Mouse (Mus musculus): ENCODE results near the gene Pid1. TPM values are rescaled to one million over a fixed set of nuclear protein-coding genes. Genes with fewer than 3 reads are reported as not detected.

The Pid1 gene
- polyA plus RNA-seq, 2 experiments: 5.4 to 12.3 TPM

DNA sequence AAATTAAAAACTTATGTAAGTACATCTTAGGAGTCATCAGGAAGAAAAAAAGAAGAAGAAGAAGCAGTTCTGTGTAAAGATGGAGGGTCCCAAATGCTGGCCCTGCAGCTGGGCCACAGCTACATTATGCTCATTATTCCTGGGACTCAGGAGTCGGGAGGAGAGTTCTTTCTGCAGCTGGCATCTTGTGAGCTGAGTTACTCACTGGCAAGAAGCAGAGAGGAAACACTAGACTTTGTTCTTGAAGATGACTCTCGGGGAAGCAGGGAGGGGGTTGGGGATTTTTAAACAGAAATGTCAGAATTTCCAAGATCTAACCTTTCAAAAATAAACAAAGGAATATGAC is 208.4 kb downstream of the Pid1 start:
- no peaks in the 10 kb centered on the region for H3K9me3 ChIP-seq (ENCODE audit: control insufficient read depth, low read length)
- TF ChIP-seq EP300 (IDR thresholded peaks at IDR 0.05; ENCODE audit: low read depth): no peak
- TF ChIP-seq CTCF (IDR thresholded peaks at IDR 0.05; ENCODE audit: low read depth): no peak
- no peak for DNase-seq (ENCODE audit: low read depth in 3 of 3, low spot score in 3 of 3)

DNA sequence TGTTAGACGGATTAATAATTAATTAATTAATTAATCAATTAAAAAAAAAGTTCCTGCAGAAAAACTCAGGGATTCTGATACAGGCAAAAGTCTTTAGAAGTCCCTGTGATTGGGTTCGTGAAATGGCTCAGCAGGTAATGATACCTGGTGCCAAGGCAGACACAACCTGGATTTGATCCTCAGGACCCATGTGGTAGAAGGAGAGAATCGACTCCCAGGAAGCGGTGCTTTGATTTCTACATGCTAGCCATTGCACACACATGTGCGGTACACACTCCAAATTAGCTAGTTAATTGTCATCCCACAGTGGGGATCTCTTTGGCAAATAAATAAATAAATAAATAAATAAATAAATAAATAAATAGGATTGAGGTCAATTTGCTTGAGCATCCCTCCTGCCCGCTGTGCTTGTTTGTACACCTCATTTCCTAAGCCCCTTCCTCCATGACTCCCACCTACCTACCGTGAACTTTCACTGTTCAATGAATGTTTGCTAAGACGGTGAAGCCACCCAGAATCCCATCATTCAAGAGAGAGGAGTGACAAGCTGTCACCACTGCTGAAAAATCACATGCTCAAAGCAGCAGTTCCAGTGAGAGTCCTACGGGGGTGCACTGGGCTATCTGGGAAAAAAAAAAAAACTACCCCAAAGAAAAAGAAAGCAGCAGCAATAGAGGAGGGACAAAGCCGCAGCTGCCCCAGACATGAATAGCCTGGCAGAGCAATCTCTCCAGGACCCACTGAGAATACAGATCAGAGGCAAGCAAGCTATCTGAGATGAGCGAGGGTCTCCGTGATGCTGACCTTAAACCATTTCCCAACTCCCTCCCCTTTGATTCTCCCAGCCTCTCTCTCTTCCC is 209.0 kb downstream of the Pid1 start:
- DNase-seq (ENCODE audit: low read depth in 3 of 3, low spot score in 3 of 3) (no peak), ATAC-seq (ENCODE audit: insufficient read depth) (no peak)
- Histone ChIP-seq H3K4me3 (ENCODE audit: insufficient read depth in 1 of 2, low read depth in 2 of 2, low read length in 2 of 2) (no peak overlapping the region), H3K27ac (no peak overlapping the region), H3K4me2 (ENCODE audit: low read depth) (no peak overlapping the region), H3K4me1 (replicated peaks; ENCODE audit: control insufficient read depth in 2 of 2, insufficient read depth in 2 of 2, low read length in 1 of 2) (no peaks in the 10 kb centered on the region), H3K27me3 (ENCODE audit: control insufficient read depth, insufficient read depth, low read length) (no peaks in the 10 kb centered on the region), H3K9me3 (ENCODE audit: control insufficient read depth, low read length) (no peaks in the 10 kb centered on the region), H3K9ac (replicated peaks) (no peak overlapping the region), H3K36me3 (replicated peaks; ENCODE audit: control insufficient read depth, insufficient read depth, low read depth) (no peaks in the 10 kb centered on the region)
- WGBS (ENCODE audit: insufficient replicate concordance): 65% methylated on average over 12 of the region's 12 CpGs
- TF ChIP-seq EP300 (IDR thresholded peaks at IDR 0.05; ENCODE audit: low read depth) (no peak), CTCF (IDR thresholded peaks at IDR 0.05; ENCODE audit: low read depth) (no peak)

More for the DNA sequence above, 208.4 kb downstream of the Pid1 start:
- H3K4me2 ChIP-seq (ENCODE audit: low read depth): no peak overlapping the region
- H3K36me3 ChIP-seq (replicated peaks; ENCODE audit: control insufficient read depth, insufficient read depth, low read depth): no peaks in the 10 kb centered on the region
- H3K27me3 ChIP-seq (ENCODE audit: control insufficient read depth, insufficient read depth, low read length): no peaks in the 10 kb centered on the region
- H3K4me3 ChIP-seq (ENCODE audit: insufficient read depth in 1 of 2, low read depth in 2 of 2, low read length in 2 of 2): no peak overlapping the region
- H3K27ac ChIP-seq: no peak overlapping the region
- no peak for ATAC-seq (ENCODE audit: insufficient read depth)
- H3K9ac ChIP-seq (replicated peaks): no peak overlapping the region
- H3K4me1 ChIP-seq (replicated peaks; ENCODE audit: control insufficient read depth in 2 of 2, insufficient read depth in 2 of 2, low read length in 1 of 2): no peaks in the 10 kb centered on the region
- 31% methylated on average over 2 of the region's 2 CpGs for WGBS (ENCODE audit: insufficient replicate concordance)

DNA sequence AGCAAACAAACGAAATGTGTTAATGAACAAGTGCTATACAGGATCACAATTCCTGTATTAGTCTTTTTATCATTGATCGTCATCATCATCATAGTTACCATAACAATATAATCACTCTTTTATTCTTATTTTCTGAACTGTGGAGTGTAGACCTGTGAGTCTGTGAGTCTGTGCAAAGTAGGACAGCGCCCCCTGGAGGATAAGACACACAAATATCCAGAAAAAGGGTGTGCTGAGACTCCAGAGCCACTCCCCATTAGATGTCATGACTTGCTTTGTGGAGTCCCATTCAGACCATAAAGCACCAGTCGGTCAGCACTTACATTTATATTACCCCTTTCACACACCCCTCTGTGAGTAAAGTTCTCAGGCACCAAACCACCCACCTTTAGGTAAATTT is 210.0 kb downstream of the Pid1 start:
- Histone ChIP-seq H3K9ac (replicated peaks) (no peak overlapping the region), H3K36me3 (replicated peaks; ENCODE audit: control insufficient read depth, insufficient read depth, low read depth) (no peaks in the 10 kb centered on the region), H3K4me3 (ENCODE audit: insufficient read depth in 1 of 2, low read depth in 2 of 2, low read length in 2 of 2) (no peak overlapping the region), H3K27me3 (ENCODE audit: control insufficient read depth, insufficient read depth, low read length) (no peaks in the 10 kb centered on the region), H3K9me3 (ENCODE audit: control insufficient read depth, low read length) (no peaks in the 10 kb centered on the region), H3K4me1 (replicated peaks; ENCODE audit: control insufficient read depth in 2 of 2, insufficient read depth in 2 of 2, low read length in 1 of 2) (no peaks in the 10 kb centered on the region), H3K4me2 (ENCODE audit: low read depth) (no peak overlapping the region), H3K27ac (no peak overlapping the region)
- TF ChIP-seq CTCF (IDR thresholded peaks at IDR 0.05; ENCODE audit: low read depth) (0 out of 2 replicates have a peak, but pooled peaks have one; percentile 13), EP300 (IDR thresholded peaks at IDR 0.05; ENCODE audit: low read depth) (no peak)
- 44% methylated on average over 4 of the region's 4 CpGs for WGBS (ENCODE audit: insufficient replicate concordance)
- DNase-seq (ENCODE audit: low read depth in 3 of 3, low spot score in 3 of 3) (no peak), ATAC-seq (ENCODE audit: insufficient read depth) (no peak)

DNA sequence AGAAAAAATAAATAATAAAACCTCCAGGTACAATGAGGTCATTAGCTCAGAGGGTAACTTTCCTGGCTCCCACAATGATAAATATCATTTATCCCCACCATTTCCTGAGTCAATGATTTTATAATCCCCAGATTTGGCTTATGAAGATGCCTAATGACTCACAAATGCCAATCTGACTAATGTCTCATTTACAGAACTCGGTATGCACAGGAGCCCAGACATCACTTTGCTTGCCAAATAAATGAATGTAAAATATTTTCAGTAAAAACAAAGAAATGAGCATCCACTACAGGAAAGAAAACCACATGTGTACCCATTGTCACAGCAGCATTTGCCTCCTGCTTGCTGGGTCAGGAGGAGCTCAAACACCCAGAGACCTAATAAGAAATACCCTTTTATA is 222.4 kb downstream of the Pid1 start:
- no peak for TF ChIP-seq EP300 (IDR thresholded peaks at IDR 0.05; ENCODE audit: low read depth)
- TF ChIP-seq CTCF (IDR thresholded peaks at IDR 0.05; ENCODE audit: low read depth): no peak
- H3K4me2 ChIP-seq (ENCODE audit: low read depth): no peak overlapping the region
- DNase-seq (ENCODE audit: low read depth in 3 of 3, low spot score in 3 of 3) (no peak), ATAC-seq (ENCODE audit: insufficient read depth) (no peak)
- H3K27me3 ChIP-seq (ENCODE audit: control insufficient read depth, insufficient read depth, low read length): no peaks in the 10 kb centered on the region
- 56% methylated on average over 1 of the region's 1 CpGs for WGBS (ENCODE audit: insufficient replicate concordance)
- no peaks in the 10 kb centered on the region for H3K36me3 ChIP-seq (replicated peaks; ENCODE audit: control insufficient read depth, insufficient read depth, low read depth)
- no peak overlapping the region for H3K27ac ChIP-seq
- H3K4me3 ChIP-seq (ENCODE audit: insufficient read depth in 1 of 2, low read depth in 2 of 2, low read length in 2 of 2): no peak overlapping the region
- H3K4me1 ChIP-seq (replicated peaks; ENCODE audit: control insufficient read depth in 2 of 2, insufficient read depth in 2 of 2, low read length in 1 of 2): no peaks in the 10 kb centered on the region
- no peaks in the 10 kb centered on the region for H3K9me3 ChIP-seq (ENCODE audit: control insufficient read depth, low read length)
- H3K9ac ChIP-seq (replicated peaks): no peak overlapping the region

DNA sequence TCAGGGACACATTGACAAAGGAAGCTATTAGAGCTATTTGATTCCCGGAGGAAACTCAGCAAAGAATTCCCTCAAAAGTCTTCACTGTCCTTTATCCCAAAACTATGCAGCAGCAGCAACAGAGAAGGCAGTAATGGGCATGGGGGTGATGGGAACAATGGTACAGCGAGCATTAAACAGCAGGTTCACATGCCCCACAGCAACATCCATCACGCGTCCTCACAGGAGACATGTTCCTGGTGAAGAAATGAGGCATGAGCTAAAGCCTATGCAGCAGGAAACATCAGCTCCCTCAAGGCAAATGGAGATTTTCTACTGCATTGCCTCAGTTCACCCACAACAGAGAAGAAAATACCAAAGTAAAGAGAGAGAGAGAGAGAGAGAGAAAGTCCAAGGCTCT is 231.5 kb downstream of the Pid1 start:
- Histone ChIP-seq H3K36me3 (replicated peaks; ENCODE audit: control insufficient read depth, insufficient read depth, low read depth) (no peaks in the 10 kb centered on the region), H3K27ac (no peak overlapping the region), H3K4me3 (ENCODE audit: insufficient read depth in 1 of 2, low read depth in 2 of 2, low read length in 2 of 2) (no peak overlapping the region), H3K9ac (replicated peaks) (no peak overlapping the region), H3K27me3 (ENCODE audit: control insufficient read depth, insufficient read depth, low read length) (no peaks in the 10 kb centered on the region), H3K4me1 (replicated peaks; ENCODE audit: control insufficient read depth in 2 of 2, insufficient read depth in 2 of 2, low read length in 1 of 2) (no peaks in the 10 kb centered on the region), H3K4me2 (ENCODE audit: low read depth) (no peak overlapping the region), H3K9me3 (ENCODE audit: control insufficient read depth, low read length) (no peaks in the 10 kb centered on the region)
- ATAC-seq (ENCODE audit: insufficient read depth): no peak
- 69% methylated on average over 4 of the region's 4 CpGs for WGBS (ENCODE audit: insufficient replicate concordance)
- no peak for DNase-seq (ENCODE audit: low read depth in 3 of 3, low spot score in 3 of 3)
- TF ChIP-seq CTCF (IDR thresholded peaks at IDR 0.05; ENCODE audit: low read depth) (no peak), EP300 (IDR thresholded peaks at IDR 0.05; ENCODE audit: low read depth) (no peak)
